Mouse (Mus musculus): ENCODE data around the gene Hivep3.

DNA sequence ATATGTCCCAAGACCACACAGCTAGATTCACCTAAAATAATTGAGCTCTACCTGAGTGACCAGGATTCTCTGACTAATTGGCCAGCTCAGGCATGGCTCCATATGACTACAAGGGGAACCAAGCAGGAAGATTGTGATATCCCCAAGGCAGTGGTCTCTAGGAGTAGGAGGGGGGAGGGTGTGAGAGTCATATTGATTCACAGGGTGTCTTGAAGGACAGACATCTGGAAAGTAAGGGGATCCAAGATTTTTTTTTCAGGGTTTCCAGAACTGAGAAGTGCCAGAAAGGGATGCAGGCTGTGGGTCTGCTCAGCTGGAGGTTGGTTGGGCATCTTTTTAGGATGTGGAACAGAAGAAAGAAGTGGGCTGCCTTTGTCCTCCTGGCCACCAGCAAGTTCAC, 191.5 kb downstream of the Hivep3 start:
- no peak for TF ChIP-seq CTCF (IDR thresholded peaks at IDR 0.05; ENCODE audit: low read depth)
- TF ChIP-seq EP300 (optimal IDR thresholded peaks at IDR 0.05): no peak
